Mouse (Mus musculus) intestine, postnatal 0 days (tissue): ENCODE data around the gene Car5a. TPM values are rescaled to one million over a fixed set of nuclear protein-coding genes. Genes with fewer than 3 reads are reported as not detected.

Experiments
- ATAC-seq: fragments of 200-750 bp; cut with Nextera tagmentation; 2 replicates; pipeline ENCODE4 v1.8.0; 2017; ENCODE audit warnings: mild to moderate bottlenecking, moderate TSS enrichment, moderate library complexity
- H3K27ac ChIP-seq: fragments of 300-500 bp; sonication (generic); 2 replicates; pipeline ENCODE4 v1.5.1; 2014; ENCODE audit warnings: mild to moderate bottlenecking, low read depth, low read length, moderate library complexity
- H3K27me3 ChIP-seq: fragments of 300-500 bp; sonication (generic); replicated peaks from 2 replicates; pipeline ENCODE4 v1.6.1; 2014; ENCODE audit warnings: low read length, mixed read lengths; ENCODE audit not compliant: control insufficient read depth, insufficient read depth
- H3K36me3 ChIP-seq: fragments of 300-500 bp; sonication (generic); 2 replicates; pipeline ENCODE4 v1.6.1; 2014; ENCODE audit warnings: mild to moderate bottlenecking, moderate library complexity; ENCODE audit not compliant: control insufficient read depth, insufficient read depth
- H3K4me1 ChIP-seq: fragments of 300-500 bp; sonication (generic); replicated peaks from 2 replicates; pipeline ENCODE4 v1.6.1; 2014; ENCODE audit warnings: antibody characterized with exemption, low read length, mixed read lengths; ENCODE audit not compliant: control insufficient read depth, insufficient read depth
- H3K4me2 ChIP-seq: fragments of 300-500 bp; sonication (generic); replicated peaks from 2 replicates; pipeline ENCODE4 v1.6.1; 2014; ENCODE audit warnings: low read depth, mild to moderate bottlenecking, moderate library complexity
- H3K4me3 ChIP-seq: fragments of 300-500 bp; sonication (generic); 2 replicates; pipeline ENCODE4 v1.5.1; 2014; ENCODE audit warnings: low read depth, low read length
- H3K9ac ChIP-seq: fragments of 300-500 bp; sonication (generic); 2 replicates; pipeline ENCODE4 v1.6.1; 2014; ENCODE audit warnings: mild to moderate bottlenecking, low read depth, low read length
- H3K9me3 ChIP-seq: fragments of 300-500 bp; sonication (generic); 2 replicates; pipeline ENCODE4 v1.6.1; 2016; ENCODE audit warnings: mixed run types; ENCODE audit not compliant: control insufficient read depth
- CTCF ChIP-seq: sonication (generic); IDR thresholded peaks from 2 replicates; pipeline ENCODE4 v1.5.1; 2016; ENCODE audit warnings: low read depth, mild to moderate bottlenecking, control low read depth, antibody characterized with exemption, moderate library complexity
- WGBS: fragments of 180-500 bp; shearing (Covaris S2); extraction: QIAGEN DNeasy Blood & Tissue Kit; methylation state at CpG from one replicate; pipeline ENCODE4 v1.1.7; 2014; 5-methylcytosine and 5-hydroxymethylcytosine counted together
- polyA plus RNA-seq: library from polyadenylated mRNA; unstranded; fragments of >200 nt; fragmentation: Nextera tagmentation; extraction: Ambion mirVana; gene quantifications from 2 replicates; pipeline ENCODE4 v1.2.1, GENCODE M21; 2015

The Car5a gene
- polyA plus RNA-seq, 1 experiment from 2014 or later, result 10.1 TPM

DNA sequence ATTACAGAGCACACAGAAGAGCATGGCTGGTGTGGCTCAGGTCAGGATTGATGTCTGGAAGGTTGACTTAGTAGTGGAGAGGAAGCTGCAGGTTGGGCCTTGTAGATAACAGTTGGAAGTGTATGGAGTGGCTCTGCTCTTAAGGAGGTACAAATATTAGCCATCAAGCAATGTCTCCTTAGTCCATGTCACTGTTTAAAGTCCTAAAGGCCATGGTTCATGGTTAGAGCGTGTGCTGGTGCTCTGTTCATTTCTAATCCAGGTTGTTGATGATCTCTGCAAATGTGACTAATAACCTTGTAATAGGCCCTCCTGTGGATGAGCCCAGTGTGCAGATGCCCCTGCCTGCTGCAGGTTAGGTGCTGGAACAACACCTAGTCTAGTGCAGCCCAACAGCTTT, 13.7 kb upstream of the Car5a start:
- no peak overlapping the region for H3K27ac ChIP-seq
- TF ChIP-seq CTCF, result no peak
- peak; percentile 59 for ATAC-seq

DNA sequence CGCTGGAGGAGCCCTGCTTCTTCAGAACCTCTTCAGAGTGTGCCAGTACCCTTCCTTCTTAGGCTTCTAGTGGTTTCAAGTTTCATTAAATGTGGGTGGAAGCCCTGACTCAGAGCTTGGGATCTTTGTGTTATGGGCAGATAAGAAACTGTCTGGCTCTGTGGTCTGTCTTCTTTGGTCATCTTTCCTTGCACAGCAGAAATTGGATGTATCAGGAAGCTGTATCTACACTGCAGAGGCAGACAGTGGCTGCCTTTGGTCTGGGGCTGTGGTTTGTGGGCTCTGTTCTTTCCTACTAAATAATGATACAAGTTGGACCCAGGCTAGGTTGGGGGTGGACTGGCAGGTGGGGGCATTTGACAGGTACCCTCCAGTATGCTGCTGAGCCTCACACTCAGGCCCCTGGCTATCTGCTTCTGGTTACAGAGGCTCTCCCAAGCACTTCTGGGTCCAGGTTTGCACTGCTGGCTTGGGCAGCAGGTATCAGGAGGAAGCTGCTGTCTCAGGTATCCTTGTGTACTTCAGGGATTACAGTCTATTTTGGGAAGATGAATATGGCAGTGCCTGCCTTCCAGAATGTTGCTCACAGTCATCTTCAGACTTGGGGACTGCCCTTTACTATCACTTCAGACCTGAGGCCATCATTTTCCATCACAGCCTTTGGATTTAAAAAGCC, 11.3 kb upstream of the Car5a start:
- Histone ChIP-seq H3K4me1 (peaks cover 5% of the 10 kb centered on the region; the same call in 1 of the 2 replicates), H3K36me3 (peaks cover 20% of the 10 kb centered on the region; the same call in 1 of the 2 replicates), H3K9ac (no peak overlapping the region), H3K4me2 (no peak overlapping the region), H3K4me3 (no peak overlapping the region), H3K27ac (peak overlapping the region; percentile 11; the same call in 1 of the 2 replicates), H3K9me3 (no peaks in the 10 kb centered on the region), H3K27me3 (no peaks in the 10 kb centered on the region)
- no peak for TF ChIP-seq CTCF
- no peak for ATAC-seq
- WGBS, result 69% methylated on average over 1 of the region's 1 CpGs

More for the DNA sequence above, 13.7 kb upstream of the Car5a start:
- Histone ChIP-seq H3K27me3 (no peaks in the 10 kb centered on the region), H3K4me2 (no peak overlapping the region), H3K4me1 (no peaks in the 10 kb centered on the region), H3K4me3 (no peak overlapping the region), H3K36me3 (peaks cover 14% of the 10 kb centered on the region; the same call in 1 of the 2 replicates), H3K9ac (no peak overlapping the region), H3K9me3 (no peaks in the 10 kb centered on the region)
- WGBS, result 63% methylated on average over 1 of the region's 1 CpGs

DNA sequence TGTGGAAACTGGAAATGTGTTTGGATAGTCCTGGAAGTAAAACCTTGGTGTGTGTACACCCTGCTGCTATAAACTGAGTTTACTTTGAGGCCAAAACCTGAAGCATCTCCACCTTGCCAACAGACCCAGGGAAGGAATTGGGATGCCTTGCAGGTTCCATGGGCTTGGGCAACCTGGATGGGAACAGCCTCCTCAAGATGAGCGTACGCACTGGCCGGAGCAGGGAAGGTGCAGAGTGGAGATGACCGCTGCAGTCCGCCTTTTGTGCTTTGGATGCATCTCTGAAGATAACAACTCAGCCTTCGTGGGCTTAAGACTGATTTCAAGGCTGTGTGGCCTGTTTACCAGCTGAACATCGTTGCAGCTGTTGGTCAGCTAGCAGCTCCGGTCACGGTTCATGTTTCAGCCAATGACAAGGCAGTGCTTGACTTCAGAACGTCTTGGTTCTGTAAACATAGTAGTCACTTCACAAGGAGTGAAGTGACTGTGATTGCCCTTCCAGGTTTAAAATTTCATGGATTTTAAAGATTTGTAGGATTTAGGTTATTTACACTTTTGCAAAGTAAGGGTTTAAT, 10.4 kb upstream of the Car5a start:
- H3K9ac ChIP-seq, result no peak overlapping the region
- no peaks in the 10 kb centered on the region for H3K9me3 ChIP-seq
- ATAC-seq, result no peak
- H3K4me2 ChIP-seq, result no peak overlapping the region
- TF ChIP-seq CTCF, result no peak
- H3K4me3 ChIP-seq, result no peak overlapping the region
- peaks cover 5% of the 10 kb centered on the region; the same call in 1 of the 2 replicates for H3K4me1 ChIP-seq
- no peaks in the 10 kb centered on the region for H3K27me3 ChIP-seq
- WGBS, result 69% methylated on average over 10 of the region's 10 CpGs
- H3K27ac ChIP-seq, result no peak overlapping the region
- H3K36me3 ChIP-seq, result peaks cover 20% of the 10 kb centered on the region; the same call in 1 of the 2 replicates

DNA sequence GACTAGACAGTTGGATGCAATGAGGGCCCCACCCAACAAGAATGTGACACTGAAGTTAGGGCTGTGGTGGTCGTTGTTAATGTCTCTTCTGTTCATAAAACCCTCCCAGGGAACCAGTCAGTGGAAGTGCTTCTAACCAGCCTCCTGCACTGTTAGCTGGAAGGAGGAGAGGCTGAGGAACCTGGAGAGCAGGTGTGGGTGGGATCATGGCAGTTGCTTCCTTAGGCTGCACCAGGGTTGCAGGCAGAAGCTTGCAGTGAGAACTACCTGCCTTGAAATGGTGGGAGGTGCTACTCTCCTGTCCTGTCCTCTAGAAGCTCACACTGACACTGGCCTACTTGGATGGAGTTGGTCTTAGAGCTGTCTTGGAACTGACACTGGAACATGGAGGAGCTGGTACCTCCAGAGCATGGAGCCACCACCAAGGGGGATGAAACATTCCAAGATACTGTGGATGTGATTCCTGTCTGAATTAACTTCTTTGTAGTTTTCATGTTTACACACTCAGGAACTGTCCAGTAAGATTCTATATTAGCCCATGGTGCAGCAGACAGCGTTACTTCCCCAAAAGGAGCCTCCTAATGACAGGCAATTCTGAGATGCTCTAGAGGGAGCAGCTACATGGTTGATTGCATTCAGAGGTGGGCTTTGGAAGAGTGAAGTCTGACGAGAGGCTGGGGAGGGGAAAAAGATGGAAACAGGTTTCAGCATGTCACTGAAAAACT, 9.3 kb upstream of the Car5a start:
- no peak for TF ChIP-seq CTCF
- 65% methylated on average over 3 of the region's 3 CpGs for WGBS
- Histone ChIP-seq H3K4me2 (no peak overlapping the region), H3K27me3 (no peaks in the 10 kb centered on the region), H3K9me3 (no peaks in the 10 kb centered on the region), H3K4me1 (peaks cover 5% of the 10 kb centered on the region; the same call in 1 of the 2 replicates), H3K9ac (no peak overlapping the region), H3K36me3 (peaks cover 20% of the 10 kb centered on the region; the same call in 1 of the 2 replicates), H3K27ac (no peak overlapping the region), H3K4me3 (no peak overlapping the region)
- no peak for ATAC-seq

DNA sequence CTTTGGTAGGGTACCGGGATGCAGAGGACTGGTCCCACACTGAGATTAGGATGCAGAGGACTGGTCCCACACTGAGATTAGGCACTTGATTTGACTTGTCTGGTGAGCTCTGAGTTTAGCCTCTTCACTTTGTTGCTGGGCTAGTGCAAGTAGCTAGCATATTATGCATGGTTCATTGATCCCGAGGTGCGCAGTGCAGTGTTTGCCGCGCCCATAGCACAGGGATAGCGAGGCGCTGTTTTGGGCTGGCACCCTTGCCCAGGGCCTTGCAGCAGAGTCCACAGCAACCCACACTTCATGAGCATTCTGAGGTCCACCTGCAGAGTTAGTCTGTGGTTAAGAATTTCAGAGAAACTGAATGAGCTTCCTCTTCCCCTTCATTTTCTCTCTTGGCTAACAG, 8.1 kb upstream of the Car5a start:
- Histone ChIP-seq H3K9me3 (no peaks in the 10 kb centered on the region), H3K4me2 (no peak overlapping the region), H3K36me3 (peaks cover 20% of the 10 kb centered on the region; the same call in 1 of the 2 replicates), H3K27ac (no peak overlapping the region), H3K4me3 (no peak overlapping the region), H3K27me3 (no peaks in the 10 kb centered on the region), H3K4me1 (peaks cover 5% of the 10 kb centered on the region; the same call in 1 of the 2 replicates), H3K9ac (no peak overlapping the region)
- WGBS, result 85% methylated on average over 7 of the region's 7 CpGs
- TF ChIP-seq CTCF, result no peak
- ATAC-seq, result no peak

DNA sequence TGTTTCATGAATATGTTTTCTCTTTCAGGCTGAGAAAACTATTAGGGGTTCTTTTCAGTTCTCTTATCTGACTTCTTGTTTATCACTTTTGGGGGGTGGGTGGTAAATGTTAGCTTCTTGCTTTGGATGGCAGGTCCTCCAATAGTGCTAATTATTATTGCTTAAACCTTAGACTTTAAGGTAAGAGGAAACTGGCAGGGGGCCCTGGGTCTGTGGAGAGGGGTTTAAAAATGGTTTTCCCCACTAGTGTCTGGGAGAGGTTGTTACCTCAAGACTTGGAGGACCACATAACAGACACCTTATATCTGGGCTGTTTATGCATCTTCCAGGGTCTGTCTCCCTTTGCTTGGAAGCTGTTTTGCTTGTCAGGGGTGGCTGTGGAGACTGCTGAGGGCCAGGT, 7.4 kb upstream of the Car5a start:
- TF ChIP-seq CTCF, result no peak
- H3K9me3 ChIP-seq, result no peaks in the 10 kb centered on the region
- H3K4me1 ChIP-seq, result peaks cover 5% of the 10 kb centered on the region; the same call in 1 of the 2 replicates
- peaks cover 20% of the 10 kb centered on the region; the same call in 1 of the 2 replicates for H3K36me3 ChIP-seq
- H3K27ac ChIP-seq, result no peak overlapping the region
- H3K9ac ChIP-seq, result peak overlapping the region; percentile 17; the same call in 1 of the 2 replicates
- H3K27me3 ChIP-seq, result no peaks in the 10 kb centered on the region
- peak overlapping the region; percentile 77; the same call in 1 of the 2 replicates for H3K4me2 ChIP-seq
- ATAC-seq, result no peak
- H3K4me3 ChIP-seq, result 0 out of 2 replicates have a peak overlapping the region, but pooled peaks have one; percentile 86
